Mouse (Mus musculus): Measurements from ENCODE around the gene Galntl6. TPM values are rescaled to one million over a fixed set of nuclear protein-coding genes. Genes with fewer than 3 reads are reported as not detected.

Gene Galntl6
- polyA plus RNA-seq, 1 experiment, result 6.0 TPM

GRCm38 (mm10) chr8:57890159-57890558 is 1022.3 kb downstream of the Galntl6 start:
- no peaks in the 10 kb centered on the region for H3K27me3 ChIP-seq (ENCODE audit: control insufficient read depth, insufficient read depth, low read length)

GRCm38 (mm10) chr8:57888831-57889230 is 1023.6 kb downstream of the Galntl6 start:
- Histone ChIP-seq H3K4me1 (ENCODE audit: control insufficient read depth, insufficient read depth, low read length) (peaks cover 3% of the 10 kb centered on the region; the same call in 1 of the 2 replicates), H3K27ac (ENCODE audit: insufficient read depth, low read length) (no peak overlapping the region), H3K4me3 (replicated peaks; ENCODE audit: insufficient read depth, low read depth, low read length) (no peak overlapping the region), H3K27me3 (ENCODE audit: control insufficient read depth, insufficient read depth, low read length) (no peaks in the 10 kb centered on the region)
- TF ChIP-seq POLR2A (IDR thresholded peaks at IDR 0.05; ENCODE audit: borderline replicate concordance, insufficient read depth, low read length) (no peak), CTCF (IDR thresholded peaks at IDR 0.05; ENCODE audit: borderline replicate concordance, insufficient read depth, low read depth, low read length) (no peak)
- DNase-seq, result no peak

More at GRCm38 (mm10) chr8:57890159-57890558, 1022.3 kb downstream of the Galntl6 start:
- DNase-seq, result no peak
- WGBS, result 62% methylated on average over 4 of the region's 4 CpGs
- TF ChIP-seq CTCF (IDR thresholded peaks at IDR 0.05; ENCODE audit: borderline replicate concordance, insufficient read depth, low read depth, low read length) (no peak), POLR2A (IDR thresholded peaks at IDR 0.05; ENCODE audit: borderline replicate concordance, insufficient read depth, low read length) (no peak)
- H3K4me3 ChIP-seq (replicated peaks; ENCODE audit: insufficient read depth, low read depth, low read length), result no peak overlapping the region
- no peak overlapping the region for H3K27ac ChIP-seq (ENCODE audit: insufficient read depth, low read length)
- H3K4me1 ChIP-seq (ENCODE audit: control insufficient read depth, insufficient read depth, low read length), result peaks cover 3% of the 10 kb centered on the region; the same call in 1 of the 2 replicates

- peaks cover 2% of the 10 kb centered on the region; the same call in 1 of the 2 replicates for H3K4me1 ChIP-seq (ENCODE audit: control insufficient read depth, insufficient read depth, low read length)
- 26% methylated on average over 11 of the region's 11 CpGs for WGBS
- no peak overlapping the region for H3K27ac ChIP-seq (ENCODE audit: insufficient read depth, low read length)
- DNase-seq, result peak; percentile 35 to 71
- TF ChIP-seq CTCF (IDR thresholded peaks at IDR 0.05; ENCODE audit: borderline replicate concordance, insufficient read depth, low read depth, low read length), result no peak
- no peak for TF ChIP-seq POLR2A (IDR thresholded peaks at IDR 0.05; ENCODE audit: borderline replicate concordance, insufficient read depth, low read length)
- no peak overlapping the region for H3K4me3 ChIP-seq (replicated peaks; ENCODE audit: insufficient read depth, low read depth, low read length)
- H3K27me3 ChIP-seq (ENCODE audit: control insufficient read depth, insufficient read depth, low read length), result no peaks in the 10 kb centered on the region
Measured at GRCm38 (mm10) chr8:57879452-57879851, 1033.0 kb downstream of the Galntl6 start.

- H3K27me3 ChIP-seq (ENCODE audit: control insufficient read depth, insufficient read depth, low read length), result no peaks in the 10 kb centered on the region
- no peak overlapping the region for H3K4me3 ChIP-seq (replicated peaks; ENCODE audit: insufficient read depth, low read depth, low read length)
- H3K27ac ChIP-seq (ENCODE audit: insufficient read depth, low read length), result peak overlapping the region; percentile 13; the same call in 1 of the 2 replicates
- peak; percentile 44 to 66 for DNase-seq
- TF ChIP-seq CTCF (IDR thresholded peaks at IDR 0.05; ENCODE audit: borderline replicate concordance, insufficient read depth, low read depth, low read length), result no peak
- peaks cover 5% of the 10 kb centered on the region for H3K4me1 ChIP-seq (ENCODE audit: control insufficient read depth, insufficient read depth, low read length)
Measured at GRCm38 (mm10) chr8:57849074-57849473, 1063.4 kb downstream of the Galntl6 start.

- Histone ChIP-seq H3K27ac (ENCODE audit: insufficient read depth, low read length) (peak overlapping the region; percentile 94), H3K4me1 (ENCODE audit: control insufficient read depth, insufficient read depth, low read length) (peaks cover 12% of the 10 kb centered on the region; the same call in 1 of the 2 replicates), H3K4me3 (replicated peaks; ENCODE audit: insufficient read depth, low read depth, low read length) (no peak overlapping the region), H3K27me3 (ENCODE audit: control insufficient read depth, insufficient read depth, low read length) (no peaks in the 10 kb centered on the region)
- WGBS, result 8% methylated on average over 5 of the region's 5 CpGs
- TF ChIP-seq POLR2A (IDR thresholded peaks at IDR 0.05; ENCODE audit: borderline replicate concordance, insufficient read depth, low read length) (no peak), CTCF (IDR thresholded peaks at IDR 0.05; ENCODE audit: borderline replicate concordance, insufficient read depth, low read depth, low read length) (no peak)
- peak; percentile 47 to 75 for DNase-seq
Measured at GRCm38 (mm10) chr8:57843461-57843860, 1069.0 kb downstream of the Galntl6 start.

GRCm38 (mm10) chr8:57842462-57843391 is 1069.7 kb downstream of the Galntl6 start:
- 29% methylated on average over 13 of the region's 13 CpGs for WGBS
- no peaks in the 10 kb centered on the region for H3K27me3 ChIP-seq (ENCODE audit: control insufficient read depth, insufficient read depth, low read length)
- peak; percentile 52 to 53 for DNase-seq
- H3K4me1 ChIP-seq (ENCODE audit: control insufficient read depth, insufficient read depth, low read length), result peaks cover 12% of the 10 kb centered on the region; the same call in 1 of the 2 replicates
- TF ChIP-seq CTCF (IDR thresholded peaks at IDR 0.05; ENCODE audit: borderline replicate concordance, insufficient read depth, low read depth, low read length) (no peak), POLR2A (IDR thresholded peaks at IDR 0.05; ENCODE audit: borderline replicate concordance, insufficient read depth, low read length) (no peak)
- no peak overlapping the region for H3K4me3 ChIP-seq (replicated peaks; ENCODE audit: insufficient read depth, low read depth, low read length)
- peak overlapping the region; percentile 94 for H3K27ac ChIP-seq (ENCODE audit: insufficient read depth, low read length)

- H3K27ac ChIP-seq (ENCODE audit: insufficient read depth, low read length), result no peak overlapping the region
- TF ChIP-seq CTCF (IDR thresholded peaks at IDR 0.05; ENCODE audit: borderline replicate concordance, insufficient read depth, low read depth, low read length) (no peak), POLR2A (IDR thresholded peaks at IDR 0.05; ENCODE audit: borderline replicate concordance, insufficient read depth, low read length) (no peak)
Measured at GRCm38 (mm10) chr8:57841446-57841845, 1071.0 kb downstream of the Galntl6 start.

GRCm38 (mm10) chr8:57837384-57837783 is 1075.1 kb downstream of the Galntl6 start:
- DNase-seq, result peak; percentile 51 to 54
- TF ChIP-seq CTCF (IDR thresholded peaks at IDR 0.05; ENCODE audit: borderline replicate concordance, insufficient read depth, low read depth, low read length) (no peak), POLR2A (IDR thresholded peaks at IDR 0.05; ENCODE audit: borderline replicate concordance, insufficient read depth, low read length) (peak; percentile 22; the same call in 1 of the 2 replicates)
- Histone ChIP-seq H3K27me3 (ENCODE audit: control insufficient read depth, insufficient read depth, low read length) (no peaks in the 10 kb centered on the region), H3K4me1 (ENCODE audit: control insufficient read depth, insufficient read depth, low read length) (peaks cover 5% of the 10 kb centered on the region; the same call in 1 of the 2 replicates), H3K27ac (ENCODE audit: insufficient read depth, low read length) (peak overlapping the region; percentile 74), H3K4me3 (replicated peaks; ENCODE audit: insufficient read depth, low read depth, low read length) (peak overlapping the region; percentile 44)
- WGBS, result 38% methylated on average over 8 of the region's 8 CpGs

More at GRCm38 (mm10) chr8:57841446-57841845, 1071.0 kb downstream of the Galntl6 start:
- 58% methylated on average over 4 of the region's 4 CpGs for WGBS
- no peaks in the 10 kb centered on the region for H3K27me3 ChIP-seq (ENCODE audit: control insufficient read depth, insufficient read depth, low read length)
- peak in 1 of 2 experiments; percentile 31 for DNase-seq
- H3K4me1 ChIP-seq (ENCODE audit: control insufficient read depth, insufficient read depth, low read length), result peaks cover 12% of the 10 kb centered on the region; the same call in 1 of the 2 replicates
- no peak overlapping the region for H3K4me3 ChIP-seq (replicated peaks; ENCODE audit: insufficient read depth, low read depth, low read length)

All from cerebellum, adult 2 months (tissue).